Mouse (Mus musculus) 3134 (cell line): Measurements from ENCODE around the gene Klc4.
A peak's percentile ranks its signal among the peaks of the same experiment; 100 is the strongest.

Experiments used
- DNase-seq: peaks from one replicate; pipeline ENCODE4 v3.0.0-alpha.2; 2011; ENCODE audit warnings: low spot score; ENCODE audit not compliant: insufficient read length; ENCODE audit errors: extremely low read depth

Klc4 gene

DNA sequence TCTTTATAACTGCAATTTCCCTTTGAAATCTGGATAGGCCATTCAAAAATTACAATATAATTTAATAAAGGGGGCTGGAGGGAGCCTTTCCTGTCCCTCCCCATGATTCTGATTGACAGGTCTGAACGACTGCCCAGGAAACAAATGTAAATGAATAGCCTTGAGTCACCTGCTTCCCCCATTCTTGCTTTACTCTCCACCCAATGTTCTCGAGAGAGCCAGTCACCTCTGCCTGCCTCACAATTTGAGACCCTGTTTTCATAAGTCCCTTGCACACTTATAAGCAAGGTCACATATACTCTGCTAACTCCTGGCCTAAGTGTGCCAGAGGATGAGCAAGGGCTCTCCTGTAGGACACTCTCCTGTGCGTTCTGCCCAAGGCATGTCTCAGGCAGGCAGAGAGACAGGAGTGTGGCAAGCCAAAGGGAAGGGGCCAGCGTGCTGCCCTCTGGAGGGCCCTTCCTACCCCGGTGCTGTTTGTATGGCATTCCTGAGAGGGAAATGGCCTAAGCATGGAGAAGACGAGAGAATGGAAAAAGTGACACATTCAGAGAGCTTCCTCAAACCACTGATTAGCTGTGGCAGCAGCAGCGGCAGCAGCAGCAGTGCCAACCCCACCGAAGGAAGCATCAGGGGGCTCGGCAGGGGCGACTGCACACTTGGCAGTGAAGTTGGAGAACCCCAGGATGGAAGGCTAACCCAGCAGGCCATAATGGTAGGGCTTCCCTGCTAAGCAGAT is 21.8 kb downstream of the Klc4 start:
- DNase-seq: peak; percentile 79

- no peak for DNase-seq
Measured at GRCm38 (mm10) chr17:46622269-46622668, 23.6 kb downstream of the Klc4 start.

DNA sequence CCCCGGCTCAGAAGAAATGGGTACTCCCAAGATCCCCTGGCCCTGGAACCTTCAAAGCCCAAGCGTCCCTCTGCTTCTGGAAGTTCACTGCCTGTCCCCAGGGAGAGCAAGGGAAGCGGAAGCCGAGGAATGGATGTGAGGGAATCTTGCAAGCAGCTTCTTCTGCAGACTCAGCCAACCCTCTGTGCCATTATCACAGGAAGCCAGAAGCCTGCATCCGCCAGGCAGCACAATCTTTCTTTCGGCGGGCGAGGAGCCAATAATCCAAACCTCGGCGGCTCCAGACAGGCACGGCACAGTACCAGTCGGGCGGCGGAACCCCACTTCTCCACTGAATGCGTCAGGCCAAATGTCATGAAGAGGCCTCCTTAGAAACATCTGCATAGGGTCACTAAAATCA is 24.5 kb downstream of the Klc4 start:
- no peak for DNase-seq

DNA sequence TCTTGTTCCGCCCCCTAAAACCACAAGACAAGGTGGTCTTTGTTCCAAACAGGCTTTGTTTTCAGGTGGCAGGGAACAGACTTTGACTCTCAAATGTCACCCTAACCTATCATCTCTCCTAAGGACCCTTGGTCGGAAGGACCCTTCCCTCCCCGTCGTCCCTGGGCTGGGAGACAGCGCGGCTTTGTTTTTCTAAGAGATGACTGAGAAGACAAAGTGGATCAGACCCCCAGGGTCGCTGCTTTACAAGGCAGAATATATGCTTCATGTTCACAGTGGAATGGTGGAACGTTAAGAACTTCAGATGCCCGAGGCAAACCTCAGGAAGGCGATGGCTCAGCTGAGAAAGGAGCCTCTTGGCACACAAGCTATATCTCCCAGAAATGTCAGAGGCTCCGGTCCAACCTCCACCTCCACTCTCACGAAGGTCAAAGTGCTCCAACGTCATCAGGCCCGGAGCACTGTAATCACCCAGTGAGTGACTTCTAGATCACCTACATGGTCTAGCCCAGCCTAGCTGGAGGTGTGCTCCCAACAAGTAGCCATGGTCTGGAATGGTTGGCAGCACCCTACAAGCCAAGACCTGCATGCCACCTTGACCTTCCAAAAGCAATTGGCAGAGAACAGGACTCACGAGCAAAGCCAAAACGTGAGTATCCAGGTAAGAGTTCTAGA is 26.0 kb downstream of the Klc4 start:
- DNase-seq: no peak

- DNase-seq: no peak
Measured at GRCm38 (mm10) chr17:46618769-46619682, 26.8 kb downstream of the Klc4 start.

DNA sequence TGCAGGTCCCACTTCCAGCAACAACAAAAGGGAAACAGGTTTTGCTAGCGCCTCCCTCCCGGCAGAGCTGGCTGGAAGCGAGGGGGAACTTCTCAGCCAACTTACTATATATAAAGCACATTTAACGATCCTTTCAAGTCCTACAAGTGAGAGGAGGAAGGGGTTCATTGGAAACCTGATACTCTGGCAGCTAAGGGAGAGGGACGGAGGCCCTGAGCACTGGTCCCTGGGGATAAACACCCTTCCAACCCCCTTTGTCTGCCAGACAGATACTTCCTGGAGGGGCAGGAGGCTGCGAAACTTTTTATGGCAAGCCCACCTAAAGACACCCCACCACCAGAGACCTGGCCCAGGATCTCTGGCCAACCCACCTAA is 27.4 kb downstream of the Klc4 start:
- no peak for DNase-seq

- DNase-seq: no peak
Measured at GRCm38 (mm10) chr17:46617799-46618198, 28.0 kb downstream of the Klc4 start.

DNA sequence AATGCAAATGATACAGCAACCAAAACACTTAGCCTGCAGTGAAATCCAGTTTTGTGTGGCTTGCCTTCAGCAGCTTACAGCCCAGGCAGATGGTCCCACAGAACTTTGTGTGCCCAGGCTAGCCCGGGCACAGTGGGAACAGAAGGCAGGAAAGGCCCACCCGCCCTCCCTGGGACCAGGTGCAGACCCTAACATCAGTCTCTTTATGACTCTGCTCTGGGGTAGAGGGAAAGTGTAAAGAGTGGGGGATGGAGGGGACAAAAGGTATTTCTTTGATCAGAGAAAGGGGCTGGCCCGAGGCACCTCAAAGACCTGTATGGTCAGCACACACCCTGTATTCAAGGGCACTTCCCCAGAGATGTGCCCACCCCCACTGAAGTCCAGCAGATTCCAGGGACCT is 32.6 kb downstream of the Klc4 start:
- no peak for DNase-seq

DNA sequence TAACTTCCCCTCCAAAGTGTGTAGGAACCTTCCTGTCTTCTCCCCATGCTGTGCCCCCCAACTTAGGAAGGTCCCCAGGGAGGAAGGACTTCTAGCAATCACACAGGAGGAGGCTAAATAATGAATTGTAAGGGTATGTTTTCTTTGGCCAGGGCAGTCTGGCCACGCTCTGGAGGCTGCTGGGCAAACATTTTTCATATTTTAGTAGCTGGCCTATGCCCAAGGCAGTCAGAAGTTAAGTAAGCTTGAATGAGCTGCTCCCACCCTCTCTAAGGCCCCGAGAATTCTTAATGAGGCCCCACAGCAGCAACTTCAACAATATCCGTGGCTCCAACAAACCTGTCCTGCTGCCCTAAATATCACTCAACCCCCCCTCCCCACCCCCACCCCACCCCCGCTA is 33.0 kb downstream of the Klc4 start:
- DNase-seq: peak; percentile 35

DNA sequence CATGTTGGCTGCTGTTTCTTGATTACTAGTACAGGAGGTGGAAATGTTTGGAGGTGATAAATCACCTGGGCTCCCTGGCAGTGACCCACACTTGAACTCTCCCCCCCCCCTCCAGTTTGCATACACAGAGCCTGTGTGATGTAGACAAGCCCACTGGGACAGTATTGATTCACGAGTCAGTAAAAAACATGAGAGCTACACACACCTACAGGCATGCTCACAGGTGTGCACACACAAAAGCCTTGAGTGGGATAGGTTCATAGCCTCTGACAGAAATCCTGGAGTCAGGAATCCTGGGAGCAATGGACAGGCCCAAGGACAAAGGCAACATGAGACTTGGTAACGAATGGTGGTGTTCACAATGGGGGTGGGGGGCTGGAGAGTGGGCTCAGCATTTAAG is 33.6 kb downstream of the Klc4 start:
- DNase-seq: no peak

DNA sequence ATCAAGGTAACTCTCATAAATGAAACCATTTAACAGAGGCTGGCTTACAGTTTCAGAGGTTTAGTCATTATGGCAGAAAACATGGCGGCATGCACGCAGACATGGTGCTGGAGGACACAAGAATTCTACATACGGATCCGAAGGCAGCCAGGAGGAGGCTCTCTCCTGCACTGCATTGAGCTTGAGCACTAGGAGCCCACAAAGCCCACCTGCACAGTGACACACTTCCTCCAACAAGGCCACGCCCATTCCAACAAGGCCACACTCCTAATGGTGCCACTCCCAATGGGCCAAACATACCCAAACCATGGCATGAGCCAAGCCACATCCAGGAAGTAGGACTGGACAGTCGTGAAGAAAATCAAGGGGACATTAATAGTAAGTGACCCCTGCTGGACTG is 34.5 kb downstream of the Klc4 start:
- DNase-seq: no peak

DNA sequence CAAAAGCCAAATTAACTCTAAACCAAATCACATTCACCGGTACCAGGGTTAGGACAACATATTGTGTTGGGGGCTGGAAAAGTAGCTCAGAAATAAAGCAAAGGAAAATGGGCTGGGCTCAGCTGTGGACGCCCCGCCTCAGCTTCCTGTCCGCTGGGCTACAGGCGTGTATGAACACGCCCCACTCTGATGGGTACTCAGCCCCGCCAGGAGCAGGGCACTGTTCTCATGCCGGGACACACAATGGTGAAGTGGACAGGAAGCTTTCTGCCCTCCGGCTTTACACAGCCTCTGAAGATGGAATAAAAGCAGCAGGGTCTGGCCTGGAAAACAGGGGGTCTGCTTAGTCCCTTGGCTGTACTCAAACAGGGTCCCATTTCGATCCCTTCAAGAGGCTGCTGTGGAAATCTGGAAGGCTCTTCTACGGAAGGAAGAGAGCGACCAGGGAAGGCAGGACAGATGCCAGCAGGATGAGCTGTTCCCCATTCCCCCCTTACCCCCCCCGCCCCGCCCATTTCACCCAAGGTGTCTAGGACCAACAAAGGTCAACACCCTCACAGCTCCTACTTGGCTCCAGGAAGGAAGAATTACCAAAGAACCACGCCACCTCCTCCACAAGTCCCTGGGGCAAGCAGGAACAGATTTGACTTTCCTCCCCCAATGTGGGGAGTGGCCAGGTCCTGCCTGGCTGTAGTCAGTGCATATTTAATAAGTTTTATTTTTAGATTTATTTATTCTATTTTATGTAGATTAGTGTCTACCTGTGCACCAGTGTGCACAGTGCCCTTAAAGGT is 35.9 kb downstream of the Klc4 start:
- peak; percentile 75 for DNase-seq

DNA sequence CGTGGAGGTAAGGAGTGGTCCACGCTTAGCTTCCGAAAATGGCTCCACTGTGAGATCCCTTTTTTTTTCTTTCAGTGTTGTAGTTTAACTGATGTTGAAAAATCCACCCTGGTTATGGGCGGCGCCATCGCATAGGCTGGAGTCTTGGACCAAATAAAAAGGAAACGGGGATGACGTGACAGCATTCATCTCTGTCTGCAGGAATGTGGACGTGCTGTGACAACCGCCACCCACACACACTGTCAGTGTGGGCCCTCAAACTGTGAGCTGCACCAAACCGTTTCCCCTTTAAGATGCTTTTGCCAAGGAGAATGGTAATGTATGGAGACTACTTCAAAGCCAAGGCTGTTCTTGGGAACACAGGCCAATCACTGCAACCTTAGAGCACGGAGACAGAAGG is 39.8 kb downstream of the Klc4 start:
- DNase-seq: no peak

DNA sequence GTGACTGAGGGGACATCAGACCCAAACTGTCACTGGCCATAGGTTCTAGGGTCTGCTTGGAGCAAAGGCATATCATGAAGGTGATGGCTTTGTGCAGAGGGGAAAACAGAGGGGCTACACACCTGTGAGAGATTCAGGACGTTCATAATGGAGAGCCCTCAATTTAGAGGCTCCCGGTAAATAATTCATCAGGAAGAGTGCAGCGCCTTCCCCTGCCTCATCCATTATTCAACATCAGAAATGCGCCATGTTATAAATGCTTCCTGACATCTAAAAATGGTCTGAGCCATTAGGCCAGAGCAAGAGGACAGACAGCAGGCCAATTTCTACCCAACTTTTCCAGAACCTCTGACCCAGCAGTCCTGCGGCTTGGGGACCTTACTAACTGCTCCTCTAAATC is 40.7 kb downstream of the Klc4 start:
- no peak for DNase-seq

DNA sequence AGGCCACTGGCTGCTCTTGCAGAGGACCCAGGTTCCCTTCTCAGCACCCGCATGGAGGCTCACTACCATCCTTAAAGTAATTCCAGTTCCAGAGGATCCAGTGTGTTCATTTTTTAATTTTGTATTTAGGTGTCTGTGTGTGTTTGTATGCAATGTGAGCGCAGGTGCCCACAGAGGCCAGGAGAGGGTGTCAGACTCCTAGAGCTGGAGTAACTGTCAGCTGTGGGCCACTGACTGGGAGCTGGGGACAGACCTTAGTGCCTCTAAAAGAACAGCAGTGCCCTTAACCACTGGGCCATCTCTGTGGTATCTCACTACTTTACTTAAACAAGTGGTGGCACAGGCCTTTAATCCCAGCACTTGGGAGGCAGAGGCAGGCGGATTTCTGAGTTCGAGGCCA is 42.6 kb downstream of the Klc4 start:
- no peak for DNase-seq

GRCm38 (mm10) chr17:46602212-46602611 is 43.6 kb downstream of the Klc4 start:
- no peak for DNase-seq

DNA sequence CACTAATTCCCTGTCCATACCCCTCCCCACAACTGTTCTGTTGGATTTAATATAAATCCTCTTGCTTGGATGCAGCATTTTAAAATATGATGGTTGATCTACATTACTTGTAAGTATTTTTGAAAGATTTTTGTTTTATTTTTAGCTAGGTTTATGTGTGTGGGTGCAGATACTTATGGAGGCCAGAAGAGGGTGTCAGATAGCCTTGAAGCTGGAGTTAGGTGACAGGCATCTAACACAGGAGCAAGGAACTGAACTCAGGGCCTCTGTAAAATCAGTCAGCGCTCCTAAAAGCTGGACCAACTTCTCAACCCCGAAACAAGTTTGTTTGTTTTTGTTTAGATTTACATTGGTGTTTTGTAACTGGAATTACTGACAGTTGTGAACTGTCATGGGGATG is 45.3 kb downstream of the Klc4 start:
- no peak for DNase-seq

DNA sequence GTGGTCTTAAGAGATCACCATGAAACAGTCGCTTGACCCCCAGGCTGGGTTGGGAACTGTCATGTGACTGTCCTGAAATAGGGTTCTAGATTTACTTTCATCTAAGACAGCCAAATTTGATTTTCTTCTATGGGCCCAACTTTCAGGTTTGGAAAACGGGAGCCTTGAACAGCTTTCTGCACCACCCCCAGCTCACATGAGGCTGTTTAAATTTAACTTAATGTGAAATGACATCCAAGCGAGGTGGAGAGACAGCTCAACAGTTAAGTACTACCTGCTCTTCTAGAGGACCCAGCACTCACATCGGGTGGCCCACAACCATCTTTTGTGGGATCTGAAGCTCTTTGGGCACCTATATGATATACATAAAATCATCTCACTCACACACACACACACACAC is 46.9 kb downstream of the Klc4 start:
- DNase-seq: no peak

- no peak for DNase-seq
Measured at GRCm38 (mm10) chr17:46597956-46598355, 47.9 kb downstream of the Klc4 start.

DNA sequence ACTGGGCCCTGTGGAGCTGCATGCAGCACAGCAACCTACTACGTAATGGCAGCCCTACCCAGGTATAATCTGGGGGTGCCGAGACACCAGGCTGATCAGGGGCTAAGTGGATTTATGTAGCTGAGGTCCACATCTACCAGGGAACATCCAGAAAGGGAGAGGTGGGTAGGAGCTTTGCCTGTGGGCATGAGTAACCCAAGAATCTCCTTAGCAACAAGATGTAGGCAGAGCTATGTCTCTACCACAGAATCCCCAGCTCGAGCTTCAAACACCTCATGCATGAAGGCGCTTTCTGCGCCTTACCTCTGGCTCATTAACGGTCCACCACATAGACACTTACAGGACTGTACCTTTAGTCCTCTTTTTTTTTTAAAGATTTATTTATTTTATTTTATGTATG is 50.5 kb downstream of the Klc4 start:
- DNase-seq: no peak

- DNase-seq: no peak
Measured at GRCm38 (mm10) chr17:46594606-46595005, 51.2 kb downstream of the Klc4 start.
